Mouse (Mus musculus): Measurements from ENCODE around the gene Tmem52b. TPM values are rescaled to one million over a fixed set of nuclear protein-coding genes. Genes with fewer than 3 reads are reported as not detected.

The Tmem52b gene
- polyA plus RNA-seq, 1 experiment from 2014 or later: not detected

Other genes starting within 250 kb of the Tmem52b start
- gene Cd69, start 237.1 kb upstream of the Tmem52b start, polyA plus RNA-seq (2016; fragmentation: Nextera tagmentation; extraction: Ambion mirVana): 0.12 and 0.25 TPM in 2 replicates
- gene 4922502D21Rik, start 180.8 kb upstream of the Tmem52b start, polyA plus RNA-seq (2016; fragmentation: Nextera tagmentation; extraction: Ambion mirVana): not detected in 2 replicates
- gene Clec12a, start 169.9 kb upstream of the Tmem52b start, polyA plus RNA-seq (2016; fragmentation: Nextera tagmentation; extraction: Ambion mirVana): 0.05 TPM in 1 of 2 replicates, not detected in the other
- 0.25 and 0.67 TPM in 2 replicates for gene Clec12b, start 126.7 kb upstream of the Tmem52b start, polyA plus RNA-seq (2016; fragmentation: Nextera tagmentation; extraction: Ambion mirVana)
- gene Clec1b, start 115.3 kb upstream of the Tmem52b start, polyA plus RNA-seq (2016; fragmentation: Nextera tagmentation; extraction: Ambion mirVana): 4.8 and 12.8 TPM in 2 replicates
- gene Clec9a, start 103.7 kb upstream of the Tmem52b start, polyA plus RNA-seq (2016; fragmentation: Nextera tagmentation; extraction: Ambion mirVana): 0.14 and 0.17 TPM in 2 replicates
- gene Clec1a, start 60.6 kb upstream of the Tmem52b start, polyA plus RNA-seq (2016; fragmentation: Nextera tagmentation; extraction: Ambion mirVana): 0.48 and 0.54 TPM in 2 replicates
- 0.20 and 0.28 TPM in 2 replicates for gene Olr1, start 5.4 kb upstream of the Tmem52b start, polyA plus RNA-seq (2016; fragmentation: Nextera tagmentation; extraction: Ambion mirVana)
- gene Gabarapl1, start 20.6 kb downstream of the Tmem52b start, polyA plus RNA-seq (2016; fragmentation: Nextera tagmentation; extraction: Ambion mirVana): 30.8 and 34.4 TPM in 2 replicates
- gene Klre1, start 65.3 kb downstream of the Tmem52b start, polyA plus RNA-seq (2016; fragmentation: Nextera tagmentation; extraction: Ambion mirVana): not detected in 2 replicates
- gene Klrd1, start 79.2 kb downstream of the Tmem52b start, polyA plus RNA-seq (2016; fragmentation: Nextera tagmentation; extraction: Ambion mirVana): not detected in 2 replicates
- 0.04 and 0.09 TPM in 2 replicates for gene Klrk1, start 111.3 kb downstream of the Tmem52b start, polyA plus RNA-seq (2016; fragmentation: Nextera tagmentation; extraction: Ambion mirVana)
- gene Klrc3, start 130.8 kb downstream of the Tmem52b start, polyA plus RNA-seq (2016; fragmentation: Nextera tagmentation; extraction: Ambion mirVana): not detected in 2 replicates
- not detected in 2 replicates for gene Klrc2, start 148.1 kb downstream of the Tmem52b start, polyA plus RNA-seq (2016; fragmentation: Nextera tagmentation; extraction: Ambion mirVana)
- gene Klrc1, start 166.4 kb downstream of the Tmem52b start, polyA plus RNA-seq (2016; fragmentation: Nextera tagmentation; extraction: Ambion mirVana): not detected in 2 replicates
- not detected in 2 replicates for gene Klri1, start 204.6 kb downstream of the Tmem52b start, polyA plus RNA-seq (2016; fragmentation: Nextera tagmentation; extraction: Ambion mirVana)
- gene Klri2, start 227.9 kb downstream of the Tmem52b start, polyA plus RNA-seq (2016; fragmentation: Nextera tagmentation; extraction: Ambion mirVana): not detected in 2 replicates